Mouse (Mus musculus) ES-E14 (cell line): ENCODE measurements around the gene Cby3.

Experiments
- HCFC1 ChIP-seq: IDR thresholded peaks from 2 replicates; pipeline ENCODE4 v1.6.1; 2012; ENCODE audit warnings: low read length, inconsistent platforms, borderline replicate concordance; ENCODE audit not compliant: insufficient read depth
- MAFK ChIP-seq: IDR thresholded peaks from 2 replicates; pipeline ENCODE4 v1.6.1; 2014; ENCODE audit warnings: mild to moderate bottlenecking, low read depth, low read length, inconsistent platforms; ENCODE audit not compliant: insufficient read depth
- ZNF384 ChIP-seq: IDR thresholded peaks from 2 replicates; pipeline ENCODE4 v1.6.1; 2012; ENCODE audit warnings: low read depth, low read length, inconsistent platforms

GRCm38 (mm10) chr11:50370969-50371368, 16.7 kb downstream of the Cby3 start:
- no peak for TF ChIP-seq MAFK
- TF ChIP-seq ZNF384, result no peak
- TF ChIP-seq HCFC1, result no peak
